Mouse (Mus musculus) layer of hippocampus, adult 2 months (tissue): Measurements from ENCODE around the gene Crlf1. TPM values are rescaled to one million over a fixed set of nuclear protein-coding genes. Genes with fewer than 3 reads are reported as not detected.

Experiments
- DNase-seq, 2 experiments: peaks; one replicate each; pipeline ENCODE4 v3.0.0; 2022; ENCODE audit warnings: low spot score in 2 of 2
- H3K27ac ChIP-seq: fragments of 200-600 bp; 2 replicates; pipeline ENCODE4 v1.8.1; 2022
- H3K4me3 ChIP-seq: fragments of 200-600 bp; 2 replicates; pipeline ENCODE4 v1.8.1; 2022; ENCODE audit warnings: mild to moderate bottlenecking
- CTCF ChIP-seq: fragments of 200-600 bp; conservative IDR thresholded peaks from 2 replicates; pipeline ENCODE4 v1.8.1; 2022; ENCODE audit warnings: antibody characterized with exemption, mild to moderate bottlenecking, moderate library complexity
- total RNA-seq, 2 experiments: library from RNA; stranded (reverse); gene quantifications; 2 replicates each; pipeline ENCODE4 v1.2.3; 2021

Crlf1 gene
- total RNA-seq, 2 experiments from 2014 or later = 44.5 to 47.1 TPM

DNA sequence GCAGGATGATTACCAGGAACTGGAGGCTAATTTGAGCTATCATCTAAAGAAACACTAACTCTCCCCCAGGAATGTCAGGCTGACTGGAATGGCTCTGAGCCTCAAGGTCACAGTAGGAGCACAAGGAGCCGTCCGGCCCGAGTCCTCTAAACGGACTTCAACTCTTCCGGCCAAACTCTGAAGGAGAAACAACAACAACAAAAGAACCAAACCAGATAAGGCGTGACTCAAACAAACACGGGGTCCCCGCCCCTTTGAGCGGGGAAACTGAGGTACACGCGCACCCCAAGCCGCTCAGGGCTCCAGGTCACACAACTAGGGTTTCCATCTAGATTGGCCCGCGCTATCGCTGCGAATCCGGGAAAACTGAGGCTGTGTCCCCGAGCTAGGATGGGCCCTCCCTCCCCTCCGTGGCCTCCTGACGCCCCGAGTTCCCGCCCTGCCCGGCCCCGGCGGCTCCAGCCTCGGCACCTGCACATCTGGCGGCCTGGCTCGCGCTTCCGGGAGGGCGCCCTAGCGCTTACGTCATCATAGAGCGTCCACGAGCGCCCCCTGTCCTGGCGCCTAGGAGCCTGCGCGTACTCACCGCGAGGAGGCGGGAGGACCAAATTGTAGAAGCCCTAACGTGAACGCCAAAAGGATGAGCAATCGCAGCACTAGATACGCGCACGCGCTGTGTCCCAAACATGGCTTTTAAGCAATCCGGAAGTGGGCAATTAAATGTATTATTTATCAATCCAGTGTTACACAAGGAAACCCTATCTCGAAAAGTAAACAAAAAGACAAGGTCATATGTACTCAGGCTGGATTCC lies 29.8 kb downstream of the Crlf1 start:
- DNase-seq = peak; percentile 96 to 97
- Histone ChIP-seq H3K27ac (peak overlapping the region; percentile 92), H3K4me3 (peak overlapping the region; percentile 81)
- TF ChIP-seq CTCF = peak; percentile 81

DNA sequence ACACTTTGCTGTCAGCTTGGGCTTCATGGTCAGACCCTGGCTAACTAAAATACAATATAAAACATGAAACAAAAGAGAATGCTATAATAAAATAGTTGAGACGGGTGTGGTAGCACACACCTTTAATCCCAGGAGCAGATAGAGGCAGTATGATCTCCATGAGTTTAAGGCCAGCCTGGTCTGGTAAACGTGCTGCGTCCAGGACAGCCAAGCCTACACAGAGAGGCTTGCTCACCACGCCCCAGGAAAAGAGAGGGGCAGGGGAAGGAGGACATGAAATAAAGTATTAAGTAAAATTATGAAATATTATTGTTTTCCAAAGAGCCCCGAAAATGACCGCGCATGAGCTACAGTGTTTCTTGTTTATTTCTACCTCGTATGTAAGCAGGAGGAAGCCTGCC lies 34.2 kb downstream of the Crlf1 start:
- Histone ChIP-seq H3K4me3 (peak overlapping the region; percentile 96), H3K27ac (peak overlapping the region; percentile 96)
- no peak for TF ChIP-seq CTCF
- no peak for DNase-seq

DNA sequence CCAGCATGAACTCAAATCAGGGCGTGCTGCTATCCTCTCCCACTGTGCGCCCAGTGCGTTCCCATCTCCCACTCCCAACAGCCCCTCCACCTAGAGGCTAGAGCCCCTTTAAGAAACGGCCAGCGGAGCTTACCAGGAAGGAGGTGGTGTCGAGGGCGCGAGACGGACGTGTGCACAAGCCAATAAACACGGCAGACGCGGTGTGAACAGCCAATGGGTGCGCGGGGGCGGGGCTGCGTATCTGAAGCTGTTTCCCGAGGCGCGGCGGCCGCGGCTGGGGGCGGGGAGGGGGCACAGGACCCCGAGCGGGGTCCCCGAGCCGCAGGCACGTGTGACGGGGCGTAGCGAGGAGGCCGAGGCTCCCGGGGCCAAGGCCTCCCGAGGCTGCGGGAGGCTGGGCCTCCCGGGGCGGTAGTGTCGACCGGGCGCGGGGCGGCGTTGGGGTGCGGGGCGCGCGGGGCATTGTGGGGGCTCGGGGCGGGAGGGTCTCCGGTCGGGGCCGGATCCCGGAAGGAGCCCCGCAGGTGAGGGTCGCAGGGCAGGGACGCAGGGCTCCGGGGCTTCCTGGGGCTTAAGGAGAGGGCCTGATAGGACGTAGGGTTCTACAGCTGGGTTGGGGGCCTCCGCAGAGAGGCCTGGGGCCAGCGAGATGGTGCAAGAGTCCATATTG lies 34.7 kb downstream of the Crlf1 start, which contains the start of the genes Fkbp8 and Kxd1:
Gene Fkbp8 (plus strand): TSS at position 213 of the 670 bp plus-strand sequence.
Gene Kxd1 (minus strand): TSS at position 445 of the 670 bp plus-strand sequence.
- DNase-seq = peak; percentile 98 to 99
- Histone ChIP-seq H3K27ac (peak within 1 kb of the TSS; percentile 96), H3K4me3 (peak within 1 kb of the TSS; percentile 96)
- TF ChIP-seq CTCF = no peak

DNA sequence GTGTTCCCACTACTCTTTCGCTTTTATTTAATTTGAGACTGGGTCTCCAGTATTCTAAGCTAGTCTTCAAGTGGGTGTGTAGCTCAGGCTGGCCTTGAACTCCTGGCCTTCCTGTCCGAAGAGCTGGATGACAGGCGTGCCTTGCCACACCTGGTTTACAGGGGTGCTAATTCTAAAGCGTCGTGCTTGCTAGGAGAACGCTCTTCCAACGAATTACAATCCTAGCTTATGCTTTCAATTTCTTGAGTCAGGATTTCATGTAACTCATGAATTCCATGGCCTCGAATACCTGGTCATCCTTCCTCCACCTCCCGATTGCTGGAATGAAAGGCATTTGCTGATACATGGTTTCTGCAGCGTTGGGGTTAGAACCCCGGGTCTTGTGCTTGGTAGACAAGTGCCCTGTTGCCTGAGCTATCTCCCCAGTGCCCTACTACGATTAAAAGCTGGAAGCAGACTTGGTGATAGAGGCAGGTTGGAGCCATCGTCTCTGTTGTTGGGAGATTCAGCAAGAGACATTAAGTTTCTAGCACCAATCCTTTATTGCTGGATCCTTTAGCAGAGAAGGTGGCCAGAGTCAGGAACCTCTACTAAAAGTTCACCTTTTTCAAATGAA lies 35.3 kb downstream of the Crlf1 start:
- H3K4me3 ChIP-seq = peak overlapping the region; percentile 96
- no peak for TF ChIP-seq CTCF
- no peak for DNase-seq
- H3K27ac ChIP-seq = peak overlapping the region; percentile 96

DNA sequence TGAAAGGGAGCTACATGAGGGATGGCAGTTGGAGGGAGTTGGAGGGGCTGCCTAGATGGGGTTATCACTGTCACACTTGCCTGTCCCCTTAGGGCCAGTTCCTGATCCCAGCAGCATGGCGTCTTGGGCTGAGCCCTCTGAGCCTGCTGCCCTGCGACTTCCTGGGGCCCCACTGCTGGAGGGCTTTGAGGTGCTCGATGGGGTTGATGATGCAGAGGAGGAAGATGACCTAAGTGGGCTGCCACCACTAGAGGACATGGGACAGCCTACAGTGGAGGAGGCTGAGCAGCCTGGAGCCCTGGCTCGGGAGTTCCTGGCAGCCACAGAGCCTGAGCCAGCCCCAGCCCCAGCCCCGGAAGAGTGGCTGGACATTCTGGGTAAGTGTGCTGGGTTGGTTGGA lies 36.3 kb downstream of the Crlf1 start:
- H3K4me3 ChIP-seq = no peak overlapping the region
- TF ChIP-seq CTCF = no peak
- peak overlapping the region; percentile 43 for H3K27ac ChIP-seq
- DNase-seq = no peak

DNA sequence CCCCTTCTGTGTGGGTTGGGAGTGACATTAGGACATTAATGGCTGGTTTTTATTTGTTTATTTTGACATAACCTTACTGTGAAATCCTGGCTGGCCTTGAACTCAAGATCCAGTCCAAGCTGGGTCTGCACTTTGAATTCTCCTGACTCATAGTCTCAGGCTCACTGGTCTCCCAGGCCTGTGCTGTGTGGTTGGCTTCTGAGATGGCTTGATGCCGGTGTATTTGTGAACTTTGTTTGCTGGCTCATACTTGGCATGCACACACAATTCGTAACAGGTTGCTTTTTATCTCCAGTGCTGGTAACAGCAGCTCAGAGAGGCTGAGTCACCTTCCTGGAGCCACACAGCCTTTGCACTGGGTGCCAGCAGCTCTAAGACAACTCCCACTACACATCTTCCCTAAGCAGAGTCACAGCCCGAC lies 36.8 kb downstream of the Crlf1 start:
- H3K27ac ChIP-seq = peak overlapping the region; percentile 46
- no peak for DNase-seq
- no peak overlapping the region for H3K4me3 ChIP-seq
- TF ChIP-seq CTCF = no peak

DNA sequence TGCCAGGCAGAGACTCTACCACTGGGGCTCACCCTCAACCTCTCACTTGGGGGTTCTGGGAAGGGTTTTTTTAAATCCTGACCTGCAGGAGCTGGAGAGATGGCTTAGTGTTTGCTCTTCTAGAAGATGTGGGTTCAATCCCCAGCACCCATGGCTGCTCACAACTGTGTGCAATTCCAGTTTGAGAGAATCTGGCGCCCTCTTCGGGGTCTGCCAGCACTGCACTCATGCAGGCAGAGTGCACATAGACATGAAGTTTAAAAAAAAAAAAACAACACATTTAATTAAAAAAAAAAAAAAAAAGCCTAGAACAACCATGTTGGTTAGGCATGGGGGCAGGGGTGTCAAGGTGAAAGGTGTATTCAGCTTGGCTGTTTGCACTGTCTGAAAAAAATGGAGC lies 37.4 kb downstream of the Crlf1 start:
- peak; percentile 37 for TF ChIP-seq CTCF
- Histone ChIP-seq H3K4me3 (no peak overlapping the region), H3K27ac (peak overlapping the region; percentile 46; the same call in 1 of the 2 replicates)
- no peak for DNase-seq

DNA sequence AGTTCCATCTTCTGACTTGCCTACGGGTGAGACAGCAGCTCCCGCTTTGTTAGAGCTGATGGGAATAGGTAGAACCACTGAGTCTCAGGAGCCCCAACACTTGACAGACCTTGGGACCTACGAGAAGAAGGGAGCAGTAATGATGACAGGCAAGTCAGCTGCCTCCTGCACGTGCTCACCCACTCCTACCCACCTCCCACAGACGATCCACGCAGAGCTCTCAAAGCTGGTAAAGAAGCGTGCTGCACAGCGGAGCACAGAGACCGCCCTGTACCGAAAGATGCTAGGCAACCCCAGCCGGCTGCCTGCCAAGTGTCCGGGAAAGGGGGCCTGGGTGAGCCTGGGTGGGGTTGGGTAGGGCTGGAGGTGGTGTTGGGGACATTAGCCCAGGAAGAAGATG lies 41.3 kb downstream of the Crlf1 start:
- Histone ChIP-seq H3K27ac (peak overlapping the region; percentile 49; the same call in 1 of the 2 replicates), H3K4me3 (no peak overlapping the region)
- TF ChIP-seq CTCF = no peak
- peak in 1 of 2 experiments; percentile 38 for DNase-seq

DNA sequence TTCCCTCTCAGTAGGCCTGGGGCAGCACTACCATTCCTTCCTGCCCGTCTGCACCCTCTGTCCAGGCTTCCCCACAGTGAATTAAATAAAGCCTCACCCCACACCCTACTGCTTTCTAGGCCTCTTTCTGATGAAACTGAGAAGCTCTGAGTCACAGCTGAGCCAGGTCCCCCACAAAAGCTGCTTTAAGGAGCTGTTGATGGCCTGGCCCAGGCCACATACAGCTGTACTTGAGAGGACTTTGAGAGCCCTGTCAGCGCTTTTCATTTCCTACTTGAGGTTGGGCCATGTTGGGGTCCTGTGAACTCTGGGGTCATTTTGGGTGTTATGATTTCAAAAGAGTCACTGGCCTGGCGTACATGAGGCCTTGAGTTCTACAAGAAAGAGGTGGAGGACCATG lies 42.3 kb downstream of the Crlf1 start:
- TF ChIP-seq CTCF = no peak
- no peak for DNase-seq
- Histone ChIP-seq H3K4me3 (no peak overlapping the region), H3K27ac (no peak overlapping the region; the same call in 1 of the 2 replicates)

DNA sequence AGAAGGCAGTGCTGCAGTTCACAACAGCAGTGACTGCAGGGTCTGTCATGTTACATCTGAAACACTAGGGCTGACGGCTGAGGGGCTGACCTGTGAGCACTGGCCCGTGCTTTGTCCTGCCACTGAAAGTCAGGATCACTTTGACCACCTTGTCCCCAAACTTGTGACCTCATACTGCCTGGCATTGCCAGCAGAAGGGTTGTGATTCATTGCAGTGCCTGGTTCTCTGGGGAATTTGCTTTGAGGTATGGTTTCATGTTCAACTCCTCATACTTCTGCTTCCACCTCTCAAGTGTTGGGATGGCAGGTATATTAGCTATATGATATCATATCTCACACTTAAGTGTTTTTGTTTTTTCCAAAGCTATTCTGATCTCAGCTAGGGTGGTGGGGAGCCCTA lies 42.7 kb downstream of the Crlf1 start:
- DNase-seq = no peak
- no peak overlapping the region for H3K27ac ChIP-seq
- no peak for TF ChIP-seq CTCF
- H3K4me3 ChIP-seq = no peak overlapping the region

DNA sequence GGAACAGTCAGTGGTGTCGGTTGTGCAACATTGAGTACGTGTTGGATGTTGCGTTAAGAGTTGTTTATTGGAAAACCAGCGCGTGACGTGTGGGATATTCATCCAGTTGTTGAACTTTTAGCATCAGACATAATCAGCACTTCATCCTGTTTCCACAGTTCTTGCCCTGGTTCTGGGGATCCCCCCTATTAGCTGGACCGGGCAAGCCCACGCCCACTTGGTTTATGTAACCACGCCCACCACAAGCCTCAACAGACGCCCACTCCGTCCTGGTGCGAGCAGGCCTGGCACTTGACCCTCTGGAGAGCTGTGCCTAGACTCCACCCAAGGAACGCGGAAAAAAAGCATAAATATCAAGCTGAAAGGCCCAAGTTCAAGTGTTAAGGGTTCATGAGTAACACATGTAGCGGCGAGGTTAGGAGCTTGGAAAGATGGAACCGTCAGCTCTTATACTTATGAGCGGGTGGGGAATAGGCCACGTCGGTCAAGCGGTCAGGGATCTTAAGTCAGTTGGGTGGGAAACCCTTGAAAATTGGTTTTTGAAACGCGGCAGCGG lies 45.1 kb downstream of the Crlf1 start:
- TF ChIP-seq CTCF = no peak
- no peak for DNase-seq
- peak overlapping the region; percentile 96 for H3K27ac ChIP-seq
- peak overlapping the region; percentile 99 for H3K4me3 ChIP-seq

DNA sequence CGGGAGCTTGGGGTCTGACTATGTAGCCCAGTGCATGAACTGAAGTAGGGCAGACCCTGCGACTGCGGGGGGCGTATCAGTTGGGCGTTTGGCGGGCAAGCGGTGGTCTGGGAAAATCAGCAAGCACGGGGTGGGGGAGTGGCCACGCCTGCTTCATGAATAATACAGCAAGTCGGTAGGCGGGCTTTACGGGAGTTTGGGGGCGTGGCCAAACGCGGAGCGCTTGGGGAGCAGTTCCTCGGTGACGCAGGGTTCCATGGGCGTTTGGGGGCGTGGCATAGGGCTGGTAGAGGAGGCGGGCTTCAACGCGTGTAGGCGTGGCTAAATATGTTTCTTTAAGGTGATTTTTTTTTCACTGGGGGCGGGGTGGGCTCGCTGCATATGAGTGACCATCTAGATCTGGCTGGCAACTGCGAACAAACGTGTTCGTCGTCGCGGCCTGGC lies 45.7 kb downstream of the Crlf1 start:
- peak; percentile 99 to 100 for DNase-seq
- peak overlapping the region; percentile 99 for H3K4me3 ChIP-seq
- H3K27ac ChIP-seq = peak overlapping the region; percentile 96
- no peak for TF ChIP-seq CTCF
